Mouse (Mus musculus) thymus, adult 2 months (tissue): ENCODE results near the gene Copz1. TPM values are rescaled to one million over a fixed set of nuclear protein-coding genes. Genes with fewer than 3 reads are reported as not detected.
"Not testable (repeated sequence)": the region's sequence is repeated elsewhere in the genome, so short reads cannot be mapped to it uniquely, and the experiment has no call there.

Source experiments
- DNase-seq: peaks from one replicate; pipeline ENCODE4 v3.0.0; 2021
- H3K27ac ChIP-seq: fragments of 200-500 bp; 2 replicates; pipeline ENCODE4 v1.5.1; 2012; ENCODE audit warnings: low read length, control low read depth; ENCODE audit not compliant: control insufficient read depth, insufficient read depth
- H3K27me3 ChIP-seq: fragments of 200-500 bp; 2 replicates; pipeline ENCODE4 v1.6.1; 2012; ENCODE audit warnings: mild to moderate bottlenecking, low read length, moderate library complexity, mixed read lengths; ENCODE audit not compliant: control insufficient read depth, insufficient read depth
- H3K36me3 ChIP-seq: fragments of 200-500 bp; 2 replicates; pipeline ENCODE4 v1.6.1; 2012; ENCODE audit warnings: mild to moderate bottlenecking, low read length, moderate library complexity; ENCODE audit not compliant: control insufficient read depth, insufficient read depth
- H3K4me1 ChIP-seq: fragments of 200-500 bp; replicated peaks from 2 replicates; pipeline ENCODE4 v1.6.1; 2012; ENCODE audit warnings: low read length; ENCODE audit not compliant: control insufficient read depth, insufficient read depth
- H3K4me3 ChIP-seq: fragments of 200-500 bp; 2 replicates; pipeline ENCODE4 v1.5.1; 2012; ENCODE audit warnings: mild to moderate bottlenecking, low read length, control low read depth, moderate library complexity; ENCODE audit not compliant: control insufficient read depth, insufficient read depth
- CTCF ChIP-seq: fragments of 200-500 bp; IDR thresholded peaks from 2 replicates; pipeline ENCODE4 v1.5.1; 2012; ENCODE audit warnings: mild to moderate bottlenecking, control low read depth, low read length, moderate library complexity, borderline replicate concordance; ENCODE audit not compliant: control insufficient read depth, poor library complexity, insufficient read depth; ENCODE audit errors: extremely low read depth
- POLR2A ChIP-seq: fragments of 200-500 bp; IDR thresholded peaks from 2 replicates; pipeline ENCODE4 v1.6.1; 2012; ENCODE audit warnings: mild to moderate bottlenecking, low read length, control low read depth, moderate library complexity; ENCODE audit not compliant: control insufficient read depth, poor library complexity, insufficient read depth; ENCODE audit errors: extremely low read depth
- WGBS: fragments of 180-500 bp; shearing (Covaris S2); methylation state at CpG from one replicate; pipeline ENCODE4 v1.1.7; 2018; 5-methylcytosine and 5-hydroxymethylcytosine counted together
- polyA plus RNA-seq: library from polyadenylated mRNA; depleted of rRNA; stranded (reverse); fragments of >200 nt; gene quantifications from 2 replicates; pipeline ENCODE4 v1.2.3, GENCODE M21; 2012

Copz1 gene
- polyA plus RNA-seq, 1 experiment, result 124 TPM

GRCm38 (mm10) chr15:103247078-103247781 is 25.3 kb upstream of the Copz1 start:
- H3K4me3 ChIP-seq, result no peak overlapping the region
- no peak overlapping the region for H3K27ac ChIP-seq
- no peak for TF ChIP-seq CTCF
- TF ChIP-seq POLR2A, result no peak
- WGBS, result 93% methylated on average over 9 of the region's 9 CpGs
- H3K36me3 ChIP-seq, result peaks cover 62% of the 10 kb centered on the region
- no peak for DNase-seq
- no peaks in the 10 kb centered on the region for H3K27me3 ChIP-seq
- peaks cover 4% of the 10 kb centered on the region; the same call in 1 of the 2 replicates for H3K4me1 ChIP-seq

GRCm38 (mm10) chr15:103247782-103248400 is 24.6 kb upstream of the Copz1 start:
- H3K4me1 ChIP-seq, result peaks cover 2% of the 10 kb centered on the region; the same call in 1 of the 2 replicates
- DNase-seq, result no peak
- TF ChIP-seq CTCF (no peak), POLR2A (no peak)
- H3K4me3 ChIP-seq, result no peak overlapping the region
- H3K27ac ChIP-seq, result no peak overlapping the region
- H3K36me3 ChIP-seq, result peaks cover 55% of the 10 kb centered on the region
- H3K27me3 ChIP-seq, result no peaks in the 10 kb centered on the region

GRCm38 (mm10) chr15:103248401-103249313 is 23.9 kb upstream of the Copz1 start:
- no peaks in the 10 kb centered on the region for H3K4me1 ChIP-seq
- no peak overlapping the region for H3K27ac ChIP-seq
- H3K36me3 ChIP-seq, result peaks cover 47% of the 10 kb centered on the region
- TF ChIP-seq CTCF, result no peak
- no peak for TF ChIP-seq POLR2A
- no peak overlapping the region for H3K4me3 ChIP-seq
- DNase-seq, result no peak
- H3K27me3 ChIP-seq, result no peaks in the 10 kb centered on the region
- WGBS, result 90% methylated on average over 28 of the region's 28 CpGs

GRCm38 (mm10) chr15:103249511-103249910 is 23.0 kb upstream of the Copz1 start:
- peaks cover 44% of the 10 kb centered on the region for H3K36me3 ChIP-seq
- not testable (repeated sequence) for H3K27ac ChIP-seq, H3K27me3 ChIP-seq, H3K4me3 ChIP-seq, H3K4me1 ChIP-seq, DNase-seq
- WGBS, result 95% methylated on average over 6 of the region's 6 CpGs

- WGBS, result 61% methylated on average over 2 of the region's 2 CpGs
- peak; percentile 82 for DNase-seq
Observed at GRCm38 (mm10) chr15:103250195-103250740, 22.2 kb upstream of the Copz1 start.

GRCm38 (mm10) chr15:103251595-103251994 is 20.9 kb upstream of the Copz1 start:
- Histone ChIP-seq H3K4me3 (no peak overlapping the region), H3K27ac (no peak overlapping the region), H3K4me1 (peaks cover 11% of the 10 kb centered on the region), H3K27me3 (no peaks in the 10 kb centered on the region), H3K36me3 (peaks cover 25% of the 10 kb centered on the region)
- DNase-seq, result no peak
- TF ChIP-seq CTCF, result no peak
- WGBS, result 48% methylated on average over 1 of the region's 1 CpGs

More at GRCm38 (mm10) chr15:103250195-103250740, 22.2 kb upstream of the Copz1 start:
- peak; percentile 85; the same call in 1 of the 2 replicates for TF ChIP-seq CTCF
- no peak for TF ChIP-seq POLR2A
- Histone ChIP-seq H3K36me3 (peaks cover 39% of the 10 kb centered on the region), H3K4me1 (peaks cover 8% of the 10 kb centered on the region), H3K27ac (no peak overlapping the region), H3K4me3 (no peak overlapping the region), H3K27me3 (no peaks in the 10 kb centered on the region)
